Mouse (Mus musculus): ENCODE results near the gene Zfp628. TPM values are rescaled to one million over a fixed set of nuclear protein-coding genes. Genes with fewer than 3 reads are reported as not detected.

The Zfp628 gene
- polyA plus RNA-seq (2017; shearing (Covaris generic)) = 1.9 TPM

GRCm38 (mm10) chr7:4915007-4915665, at the start of gene Zfp628:
TSS of gene Zfp628 (plus strand) at chr7:4915217.

DNA sequence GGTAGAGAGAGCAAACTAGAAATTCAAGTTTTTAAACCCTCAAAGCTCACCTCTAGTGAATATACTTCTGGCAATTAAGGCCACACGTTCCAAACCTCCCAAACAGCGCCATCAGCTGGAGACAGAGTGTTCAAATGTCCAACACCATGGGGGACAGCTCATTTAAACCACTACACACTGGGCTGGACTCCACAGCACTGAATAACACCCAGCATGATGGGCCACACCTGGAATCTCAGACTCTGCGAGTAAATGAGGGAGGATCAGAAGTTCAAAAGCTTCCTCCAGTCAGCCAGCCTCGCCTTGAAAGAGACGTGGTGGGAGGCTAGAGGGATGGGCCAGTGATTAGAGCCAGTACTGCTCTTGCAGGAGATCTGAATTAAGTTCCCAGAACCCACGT, 44.9 kb upstream of the Zfp628 start, which contains the start of gene Isoc2b:
Gene Isoc2b, minus strand, starts transcription at position 126 of the 400 bp plus-strand sequence.

GRCm38 (mm10) chr7:4876753-4877221, 38.2 kb upstream of the Zfp628 start, which contains the start of gene Isoc2a:
TSS of gene Isoc2a (plus strand) at chr7:4877153.

GRCm38 (mm10) chr7:4906466-4906950, 8.5 kb upstream of the Zfp628 start, which contains the start of gene Gm36210:
TSS of gene Gm36210 (minus strand) at chr7:4906516.

DNA sequence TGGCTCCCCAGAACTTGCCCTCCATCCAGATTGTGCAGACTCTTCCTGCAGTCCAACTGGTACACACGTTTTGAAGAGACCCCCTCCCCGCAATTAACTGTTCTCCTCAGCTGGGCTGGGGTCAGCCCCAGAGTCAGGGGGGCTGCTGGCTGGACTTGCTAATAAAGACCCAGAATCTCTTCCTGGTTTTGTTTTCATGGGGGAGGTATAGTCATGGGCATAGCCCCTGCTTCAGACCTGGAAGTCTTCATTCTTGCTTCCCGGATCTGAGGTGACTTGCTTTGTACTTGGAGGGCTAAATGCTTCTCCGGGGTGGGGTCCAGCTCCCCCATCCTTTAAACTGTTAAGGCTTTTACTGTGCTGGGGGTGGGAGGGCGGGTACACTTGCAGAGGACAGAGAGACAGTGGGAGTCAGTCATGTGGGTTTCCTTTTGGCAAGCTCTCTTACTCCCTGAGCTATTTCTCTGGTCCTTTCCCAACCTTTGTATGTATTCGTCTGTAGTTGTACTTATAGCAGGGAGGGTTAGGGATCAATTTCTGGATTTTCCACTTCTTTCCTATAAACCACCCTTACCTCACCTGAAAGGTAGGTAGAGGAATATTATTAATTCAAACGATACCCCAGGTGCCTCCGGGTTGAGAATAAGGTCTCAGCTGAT, 6.9 kb downstream of the Zfp628 start, which contains the start of gene Nat14:
Gene Nat14, plus strand, starts transcription at position 205 of the 659 bp plus-strand sequence.

DNA sequence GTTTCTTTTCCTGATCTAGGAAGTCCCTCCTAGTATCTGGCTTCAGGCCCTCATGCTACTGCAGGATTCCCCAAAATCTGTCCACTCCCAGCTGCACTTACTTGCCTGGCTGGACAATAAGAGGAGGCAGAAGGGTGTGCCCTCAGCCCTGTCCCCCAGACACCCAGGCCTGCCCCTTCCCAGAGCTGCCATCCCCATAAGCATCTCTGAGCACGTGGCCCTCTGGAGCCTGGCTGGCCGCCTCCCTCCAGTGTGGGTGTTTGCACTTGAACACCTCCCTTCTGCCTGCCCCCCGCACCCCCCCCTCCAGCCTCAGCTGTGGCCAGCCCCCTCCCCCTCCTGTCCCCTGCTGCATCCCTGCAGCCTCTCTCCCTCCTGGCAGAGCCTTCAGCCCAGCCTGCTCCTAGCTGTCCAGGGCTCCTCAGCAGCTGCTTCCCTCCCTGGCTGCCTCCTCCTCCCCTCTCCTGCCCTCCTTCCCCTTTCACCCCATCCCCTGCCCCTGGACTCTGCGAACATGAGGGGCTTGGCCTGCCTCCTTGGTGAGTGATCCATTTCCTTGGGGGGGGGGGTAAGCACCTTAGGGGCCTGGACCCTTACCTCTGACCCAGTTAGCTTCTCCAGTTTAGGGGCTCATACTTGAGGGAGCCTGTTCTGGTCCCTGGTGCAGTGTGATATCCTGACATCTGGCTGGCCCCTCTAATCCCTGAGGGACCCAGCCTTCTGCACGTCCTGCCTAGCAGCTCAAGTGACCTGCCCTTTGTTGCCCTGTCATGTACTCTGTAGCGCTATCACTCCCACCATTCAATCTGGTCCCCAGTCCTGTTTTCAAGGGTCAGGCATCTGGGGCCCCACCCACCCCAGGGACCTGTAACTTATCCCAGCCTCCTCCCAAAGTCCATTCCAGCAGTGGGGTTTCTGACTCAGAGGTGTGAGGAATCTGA, 10.7 kb downstream of the Zfp628 start, which contains the start of gene Ssc5d:
Gene Ssc5d, plus strand, starts transcription at position 345 of the 941 bp plus-strand sequence.

DNA sequence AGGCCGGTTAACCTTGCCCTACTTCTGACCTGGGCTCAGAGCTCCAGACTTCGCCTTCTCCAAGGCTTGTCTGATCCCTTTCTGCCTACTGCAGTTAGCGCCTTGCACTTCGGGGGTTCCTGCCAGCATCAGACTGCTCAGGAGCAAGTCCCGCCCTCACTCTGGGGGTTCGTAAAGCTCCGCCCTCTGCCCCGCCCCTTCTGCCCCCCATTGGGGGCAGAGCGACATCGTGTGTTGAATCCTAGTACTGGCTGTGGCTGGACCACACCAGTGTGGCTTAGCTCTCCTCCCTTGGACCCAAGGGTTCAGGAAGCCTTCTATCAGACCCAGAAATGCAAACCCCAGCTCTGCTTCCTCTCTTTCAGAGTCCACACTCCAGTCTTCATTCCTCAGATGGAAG, 49.3 kb downstream of the Zfp628 start, which contains the start of gene Sbk2:
Gene Sbk2, minus strand, starts transcription at position 135 of the 400 bp plus-strand sequence.

GRCm38 (mm10) chr7:4971068-4971467, 56.1 kb downstream of the Zfp628 start, which contains the start of gene Sbk3:
TSS of gene Sbk3 (minus strand) at chr7:4971168.

Other genes with a start within 250 kb of the Zfp628 start
- 87.0 TPM for gene Hspbp1, start 230.1 kb upstream of the Zfp628 start, polyA plus RNA-seq (2017; shearing (Covaris generic))
- not detected for gene Brsk1, start 224.6 kb upstream of the Zfp628 start, polyA plus RNA-seq (2017; shearing (Covaris generic))
- gene Tmem150b, start 190.0 kb upstream of the Zfp628 start, polyA plus RNA-seq (2017; shearing (Covaris generic)) = not detected
- gene Kmt5c, start 175.1 kb upstream of the Zfp628 start, polyA plus RNA-seq (2017; shearing (Covaris generic)) = 45.4 TPM
- gene Cox6b2, start 162.1 kb upstream of the Zfp628 start, polyA plus RNA-seq (2017; shearing (Covaris generic)) = 4.9 TPM
- not detected for gene Fam71e2, start 143.9 kb upstream of the Zfp628 start, polyA plus RNA-seq (2017; shearing (Covaris generic))
- gene Il11, start 132.4 kb upstream of the Zfp628 start, polyA plus RNA-seq (2017; shearing (Covaris generic)) = not detected
- gene Tmem190, start 132.3 kb upstream of the Zfp628 start, polyA plus RNA-seq (2017; shearing (Covaris generic)) = not detected
- 0.46 TPM for gene Tmem238, start 125.6 kb upstream of the Zfp628 start, polyA plus RNA-seq (2017; shearing (Covaris generic))
- 535 TPM for gene Rpl28, start 122.3 kb upstream of the Zfp628 start, polyA plus RNA-seq (2017; shearing (Covaris generic))
- gene Ube2s, start 102.6 kb upstream of the Zfp628 start, polyA plus RNA-seq (2017; shearing (Covaris generic)) = 80.0 TPM
- not detected for gene Shisa7, start 70.5 kb upstream of the Zfp628 start, polyA plus RNA-seq (2017; shearing (Covaris generic))
- gene Isoc2b, start 45.0 kb upstream of the Zfp628 start, polyA plus RNA-seq (2017; shearing (Covaris generic)) = 44.2 TPM
- gene Isoc2a, start 38.1 kb upstream of the Zfp628 start, polyA plus RNA-seq (2017; shearing (Covaris generic)) = 1.1 TPM
- not detected for gene Gm36210, start 8.7 kb upstream of the Zfp628 start, polyA plus RNA-seq (2017; shearing (Covaris generic))
- 0.71 TPM for gene Nat14, start 6.8 kb downstream of the Zfp628 start, polyA plus RNA-seq (2017; shearing (Covaris generic))
- gene Ssc5d, start 10.6 kb downstream of the Zfp628 start, polyA plus RNA-seq (2017; shearing (Covaris generic)) = not detected
- 0.43 TPM for gene Sbk2, start 49.2 kb downstream of the Zfp628 start, polyA plus RNA-seq (2017; shearing (Covaris generic))
- gene Sbk3, start 56.0 kb downstream of the Zfp628 start, polyA plus RNA-seq (2017; shearing (Covaris generic)) = not detected
- 12.8 TPM for gene Zfp579, start 80.9 kb downstream of the Zfp628 start, polyA plus RNA-seq (2017; shearing (Covaris generic))
- gene Zfp524, start 99.2 kb downstream of the Zfp628 start, polyA plus RNA-seq (2017; shearing (Covaris generic)) = 31.7 TPM
- gene Fiz1, start 99.5 kb downstream of the Zfp628 start, polyA plus RNA-seq (2017; shearing (Covaris generic)) = 29.7 TPM
- 17.0 TPM for gene Gm44973, start 100.3 kb downstream of the Zfp628 start, polyA plus RNA-seq (2017; shearing (Covaris generic))
- gene Zfp865, start 105.2 kb downstream of the Zfp628 start, polyA plus RNA-seq (2017; shearing (Covaris generic)) = 10.5 TPM
- gene Ccdc106, start 105.3 kb downstream of the Zfp628 start, polyA plus RNA-seq (2017; shearing (Covaris generic)) = not detected
- gene 4632433K11Rik, start 118.9 kb downstream of the Zfp628 start, polyA plus RNA-seq (2017; shearing (Covaris generic)) = not detected
- gene Zfp784, start 123.2 kb downstream of the Zfp628 start, polyA plus RNA-seq (2017; shearing (Covaris generic)) = 5.3 TPM
- gene Zfp580, start 136.3 kb downstream of the Zfp628 start, polyA plus RNA-seq (2017; shearing (Covaris generic)) = 1.2 TPM
- gene U2af2, start 146.9 kb downstream of the Zfp628 start, polyA plus RNA-seq (2017; shearing (Covaris generic)) = 105 TPM
- gene Epn1, start 165.0 kb downstream of the Zfp628 start, polyA plus RNA-seq (2017; shearing (Covaris generic)) = 14.3 TPM
- gene Rfpl4, start 201.7 kb downstream of the Zfp628 start, polyA plus RNA-seq (2017; shearing (Covaris generic)) = not detected
- not detected for gene Rasl2-9, start 210.7 kb downstream of the Zfp628 start, polyA plus RNA-seq (2017; shearing (Covaris generic))
- gene Vmn1r55, start 234.5 kb downstream of the Zfp628 start, polyA plus RNA-seq (2017; shearing (Covaris generic)) = 0.05 TPM